Mouse (Mus musculus) gastrocnemius, adult 8-10 months (tissue): ENCODE measurements at regions not wholly inside any gene's neighbourhood (a gene's known extent, or its start where the extent isn't known, plus 50 kb on each side); places are given as distances from the start of the nearest gene placed in this dataset.

ENCODE experiments used
- DNase-seq, 2 experiments: peaks; one replicate each; pipeline ENCODE4 v3.0.0; 2022; ENCODE audit warnings: low spot score in 2 of 2

- DNase-seq: no peak
Measured at GRCm38 (mm10) chr13:60358408-60359060, 181.4 kb upstream of the Gas1 start.

GRCm38 (mm10) chr13:60364778-60365672, 187.9 kb upstream of the Gas1 start:
- DNase-seq: peak in 1 of 2 experiments; percentile 38

DNA sequence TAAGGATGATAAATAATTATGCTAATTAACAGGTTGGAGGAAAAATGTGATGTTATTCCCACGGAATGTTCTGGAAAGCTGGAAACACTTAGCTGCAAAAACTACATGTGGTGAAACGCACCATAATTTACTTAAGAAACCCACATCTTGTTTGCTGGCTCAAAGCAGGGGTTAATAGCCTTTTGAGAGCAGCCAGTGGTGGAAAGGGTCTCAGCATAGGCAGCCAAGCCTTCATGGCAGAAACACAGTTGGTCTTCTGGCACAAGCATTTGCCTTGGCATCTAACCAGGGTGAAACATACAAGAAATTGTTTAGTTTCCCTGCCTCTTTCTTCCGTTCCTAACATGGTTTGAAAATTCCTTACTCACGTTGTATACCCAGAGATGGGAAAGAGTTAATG, 192.1 kb upstream of the Gas1 start:
- DNase-seq: no peak

- no peak for DNase-seq
Measured at GRCm38 (mm10) chr13:60371656-60372055, 194.5 kb upstream of the Gas1 start.

DNA sequence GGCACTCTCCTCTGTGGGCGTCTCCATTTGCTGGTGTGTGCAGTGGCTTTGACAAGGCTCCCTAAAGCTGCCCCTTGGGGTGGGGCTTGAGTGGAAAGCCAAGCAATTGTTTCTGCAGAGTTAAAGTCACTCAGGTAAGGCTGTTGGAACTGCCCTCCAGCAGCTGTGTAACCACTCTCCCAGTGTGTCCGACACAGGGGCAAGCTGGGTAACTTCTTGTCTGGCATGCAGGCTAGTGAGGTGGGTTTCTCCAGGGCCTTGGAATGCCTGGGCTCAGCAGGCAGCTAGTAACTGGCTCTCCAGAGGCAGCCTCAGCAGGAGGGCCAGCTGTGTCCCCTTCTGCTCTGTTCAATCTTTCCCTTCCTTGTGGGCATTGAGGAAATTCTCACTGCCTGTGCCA, 199.5 kb upstream of the Gas1 start:
- no peak for DNase-seq

- no peak for DNase-seq
Measured at GRCm38 (mm10) chr13:60382855-60383254, 205.7 kb upstream of the Gas1 start.

GRCm38 (mm10) chr13:60398836-60399235, 202.9 kb upstream of the Dapk1 start:
- DNase-seq: no peak

DNA sequence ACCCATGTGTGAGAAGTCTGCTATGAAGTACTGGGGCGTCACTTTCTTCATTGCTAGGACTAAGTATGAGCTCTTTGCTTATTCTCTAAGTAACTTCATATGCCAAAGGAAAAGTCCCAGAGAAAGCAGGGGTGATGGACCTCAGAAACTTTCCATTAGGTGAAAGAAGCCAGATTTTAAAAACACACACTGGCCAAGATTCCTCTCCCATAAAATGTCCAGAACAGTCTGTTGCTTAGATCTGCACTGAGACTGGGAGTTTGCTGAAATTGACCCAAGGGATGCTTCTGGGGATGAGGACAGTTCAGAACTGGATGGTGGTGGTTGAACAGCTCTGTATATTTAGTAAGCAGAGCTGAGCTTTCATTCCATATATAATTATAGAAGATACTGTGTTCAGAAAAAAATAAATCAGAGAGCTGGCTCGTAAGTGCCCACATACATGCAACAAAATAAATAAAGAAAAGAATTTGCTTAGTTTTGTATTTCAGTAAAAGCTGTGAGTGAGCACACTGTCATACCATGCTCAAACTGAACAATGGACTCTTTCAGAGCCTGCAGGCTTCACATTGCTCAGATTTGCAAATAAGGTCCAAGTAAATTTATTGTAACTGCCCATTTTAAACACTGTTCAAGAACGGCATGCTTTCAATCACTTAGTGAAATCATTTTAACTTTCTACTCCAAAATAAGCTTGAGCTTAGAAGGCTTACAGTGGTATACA, 200.8 kb upstream of the Dapk1 start:
- no peak for DNase-seq

- DNase-seq: no peak
Measured at GRCm38 (mm10) chr13:60403471-60403870, 198.3 kb upstream of the Dapk1 start.

DNA sequence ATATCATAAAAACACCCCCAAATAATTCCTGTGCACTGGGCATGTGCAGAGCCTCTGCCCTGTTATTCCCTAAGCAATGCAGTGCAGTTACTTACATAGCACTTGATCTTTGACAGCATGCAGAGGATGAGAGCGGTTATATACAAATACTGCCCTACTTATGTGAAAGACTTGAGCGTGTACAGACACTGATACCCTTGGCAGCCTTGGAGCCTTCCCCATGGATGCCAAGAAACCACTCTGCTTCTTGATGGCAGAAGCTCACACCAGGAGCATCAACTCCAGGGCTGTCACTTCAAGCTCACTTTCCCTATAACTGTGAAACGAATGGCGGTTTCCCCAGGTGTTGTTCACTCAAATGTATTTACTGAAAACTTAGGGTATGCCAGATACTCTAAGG, 194.4 kb upstream of the Dapk1 start:
- DNase-seq: no peak

DNA sequence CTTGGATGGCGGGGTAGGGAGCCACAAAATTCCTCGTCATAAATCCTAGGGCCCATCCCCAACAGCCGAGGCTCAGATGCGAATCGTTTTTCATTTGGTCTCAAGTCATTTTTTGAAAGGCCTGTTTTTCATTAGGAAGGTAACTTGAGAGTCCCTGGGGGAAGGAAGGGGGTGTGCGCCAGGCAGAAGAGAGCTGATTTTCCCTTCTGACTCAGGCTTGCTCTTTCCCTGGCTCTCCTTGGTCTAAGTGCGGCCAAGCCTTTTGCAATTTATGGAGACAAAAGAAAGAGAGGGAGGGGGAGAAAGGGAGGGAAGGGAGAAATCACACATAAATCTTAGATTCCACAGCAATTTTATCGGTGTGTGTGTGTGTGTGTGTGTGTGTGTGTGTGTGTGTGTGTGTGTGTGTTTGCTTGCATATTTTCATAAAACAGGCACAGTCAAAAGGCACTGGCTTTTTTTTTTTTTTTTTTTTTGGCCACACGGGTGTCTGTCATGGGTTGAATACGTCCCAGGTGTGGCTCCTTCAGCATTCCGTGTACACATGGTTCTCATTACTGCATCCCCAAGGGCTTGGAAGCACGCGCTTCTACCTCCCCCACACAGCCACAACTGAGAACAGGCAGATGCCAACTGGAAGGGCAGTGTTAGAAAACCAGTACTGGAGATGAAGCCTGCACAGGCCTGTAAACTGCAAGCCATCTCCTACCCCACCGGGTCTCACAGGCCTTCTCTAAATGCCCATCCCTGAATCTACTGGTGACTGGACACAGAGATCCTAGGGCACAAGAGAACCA, 191.8 kb upstream of the Dapk1 start:
- peak; percentile 78 to 82 for DNase-seq

DNA sequence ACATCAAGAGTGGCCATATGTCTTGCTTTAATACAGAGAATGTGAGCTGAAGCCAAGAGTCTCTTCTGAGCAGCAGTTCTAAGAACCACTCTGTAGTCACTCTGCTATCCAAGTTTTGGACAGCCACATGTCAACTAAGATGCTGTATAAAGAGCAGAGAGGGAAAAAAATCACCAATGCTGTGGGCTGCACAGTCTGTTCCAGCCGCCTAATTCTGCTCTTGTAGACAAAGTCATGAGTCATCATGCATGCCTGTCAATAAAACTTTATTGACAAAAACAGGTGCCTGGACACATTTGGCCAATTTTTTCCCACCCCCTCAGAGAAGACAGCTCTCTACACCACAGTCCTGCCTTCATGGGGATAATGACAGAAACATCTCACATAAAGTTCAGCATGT, 185.7 kb upstream of the Dapk1 start:
- DNase-seq: no peak

- DNase-seq: no peak
Measured at GRCm38 (mm10) chr13:60417015-60417414, 184.7 kb upstream of the Dapk1 start.

DNA sequence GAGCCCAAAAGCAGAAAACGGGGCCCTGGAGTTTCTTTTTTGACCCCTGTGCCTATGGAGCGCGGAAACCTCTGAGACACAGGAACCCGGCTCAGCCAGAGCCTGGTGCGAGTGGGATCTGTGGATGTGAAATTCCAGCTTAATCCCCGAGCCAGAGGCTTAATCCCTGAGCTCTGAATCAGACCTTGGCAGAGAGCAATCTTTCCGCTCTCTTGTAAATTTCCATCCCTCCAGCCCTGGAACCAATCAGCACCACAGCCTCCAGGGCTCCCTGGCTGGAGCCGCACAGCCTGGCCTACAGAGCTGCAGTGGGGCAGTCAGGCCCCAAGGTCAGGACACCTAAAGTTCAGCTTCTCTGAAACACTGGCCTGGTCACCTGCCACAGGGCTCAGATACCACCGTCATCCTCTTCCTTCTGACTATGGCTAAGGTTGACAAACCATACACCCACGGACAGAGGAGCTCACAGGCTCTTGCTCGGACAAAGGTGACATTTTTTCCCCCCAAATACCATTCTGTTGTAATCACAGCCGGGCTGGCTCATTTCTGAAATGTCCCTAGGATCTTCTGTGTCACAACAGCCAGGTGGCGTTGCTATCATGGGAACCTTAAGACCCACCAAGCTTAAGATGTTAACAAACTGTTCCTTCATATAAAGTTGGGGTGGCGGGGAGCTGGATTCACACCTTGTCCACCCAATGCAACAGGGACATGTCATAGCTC, 184.2 kb upstream of the Dapk1 start:
- DNase-seq: peak; percentile 59 to 71

DNA sequence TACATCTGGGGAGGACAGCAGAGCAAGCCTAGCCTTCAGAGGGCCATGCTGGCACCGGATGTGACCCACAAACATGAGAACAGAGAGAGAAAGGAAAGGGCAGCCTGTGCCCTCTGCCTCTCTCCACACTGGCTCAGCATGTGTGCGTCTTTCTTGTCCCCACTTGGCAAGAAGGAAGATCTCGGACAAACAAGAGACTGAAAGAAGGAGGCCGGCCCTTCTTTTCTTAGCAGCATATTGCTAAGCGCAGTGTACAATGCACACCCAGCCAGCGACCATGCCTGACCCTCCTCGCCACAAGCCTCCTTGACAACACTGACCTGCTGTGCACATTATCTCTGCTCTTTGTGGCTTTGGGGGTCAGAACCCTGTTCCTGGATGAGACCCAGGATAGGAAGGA, 181.4 kb upstream of the Dapk1 start:
- no peak for DNase-seq

DNA sequence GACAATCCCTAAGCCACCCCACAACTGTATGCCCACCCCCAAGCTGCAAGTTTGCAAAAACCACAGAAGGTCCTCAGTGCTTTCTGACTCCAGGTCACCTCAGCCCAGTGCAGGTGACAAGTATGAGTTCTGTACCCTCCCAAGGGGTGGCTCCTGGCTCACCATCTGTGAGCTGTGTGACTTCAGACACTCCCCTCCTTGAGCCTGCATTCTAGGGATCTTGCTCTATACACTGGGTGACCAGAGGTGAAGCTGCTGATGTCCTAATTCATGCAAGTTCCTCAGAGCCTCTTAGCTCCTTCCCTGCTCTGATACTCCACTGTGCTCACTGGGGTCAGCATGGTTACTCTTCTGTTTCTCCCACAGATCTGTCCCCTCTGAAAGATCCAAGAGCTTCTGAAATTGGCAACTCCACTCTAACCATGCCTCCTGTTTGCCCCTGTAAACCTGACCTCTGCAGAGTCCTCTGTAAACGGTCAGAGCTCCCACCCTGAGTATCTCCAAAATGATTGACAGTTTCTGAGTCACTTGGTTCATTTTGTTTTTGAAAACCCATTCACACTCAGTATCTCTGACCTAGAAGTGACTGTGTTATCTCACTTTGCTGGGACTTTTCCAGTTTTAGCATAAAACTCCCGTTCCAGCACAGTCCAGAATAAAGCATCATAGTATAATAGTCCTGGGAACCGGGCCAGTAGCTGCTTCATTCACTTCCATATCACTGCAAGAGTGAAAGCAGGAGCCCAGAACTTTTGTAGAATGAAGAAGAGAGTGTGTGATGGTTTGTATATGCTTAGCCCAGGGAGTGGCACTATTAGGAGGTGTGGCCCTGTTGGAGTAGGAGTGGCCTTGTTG, 180.7 kb upstream of the Dapk1 start:
- no peak for DNase-seq

DNA sequence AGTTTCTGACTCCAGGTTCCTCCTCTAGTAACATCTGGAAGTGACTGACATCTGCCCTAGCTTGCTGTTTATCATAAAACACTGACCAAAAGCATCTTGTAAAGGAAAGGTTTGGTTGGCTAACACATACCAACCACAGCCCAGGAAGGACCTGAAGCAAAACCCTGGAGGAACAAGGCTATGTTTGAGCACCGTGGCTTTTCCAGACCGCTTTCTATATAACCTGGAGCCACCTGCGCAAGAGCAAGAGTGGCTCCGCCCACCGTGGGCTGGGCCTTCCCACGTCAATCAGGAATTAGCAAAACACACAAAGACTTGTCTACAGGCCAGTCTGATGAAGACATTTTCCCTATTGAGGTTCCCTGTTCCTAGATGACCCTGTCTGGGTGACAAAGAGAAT, 177.5 kb upstream of the Dapk1 start:
- no peak for DNase-seq

DNA sequence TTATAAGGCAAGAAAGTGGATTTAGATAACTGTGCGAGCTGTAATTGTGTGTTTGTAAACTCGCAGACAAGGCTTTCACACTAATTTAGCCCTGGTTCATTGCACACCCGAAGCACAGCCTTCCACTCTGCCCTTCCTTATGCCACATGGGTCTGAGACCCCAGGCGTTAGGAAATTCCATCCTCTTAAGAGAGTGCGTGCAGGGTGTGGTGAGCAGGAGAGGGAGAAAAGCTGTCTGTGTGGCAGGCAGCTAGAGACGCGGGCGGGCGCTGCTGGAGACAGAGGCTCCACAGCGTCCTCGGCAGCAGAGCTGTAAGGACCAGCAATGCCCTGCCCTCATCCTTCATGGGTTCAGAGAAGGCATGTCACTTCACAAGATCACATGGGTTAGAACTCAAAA, 176.6 kb upstream of the Dapk1 start:
- no peak for DNase-seq

DNA sequence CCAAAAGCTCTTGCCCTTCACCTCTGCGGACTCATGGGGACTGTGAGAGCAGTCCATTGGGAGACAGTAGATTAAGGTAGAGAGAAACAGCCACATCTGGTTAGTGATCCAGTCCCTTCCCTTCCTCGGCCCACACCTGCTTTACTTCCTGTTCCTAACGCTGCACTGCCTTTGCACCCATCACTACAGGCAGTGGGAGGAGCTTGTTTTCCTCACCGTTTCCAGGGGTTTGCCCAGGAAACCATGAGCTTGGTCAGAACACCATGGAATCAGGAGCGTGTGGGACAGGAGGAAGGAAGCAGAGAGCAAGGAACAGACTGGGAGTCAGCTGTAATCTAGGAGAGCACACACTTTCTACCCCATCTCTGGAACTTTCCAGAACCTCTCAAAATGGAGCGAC, 176.2 kb upstream of the Dapk1 start:
- DNase-seq: no peak
